Mouse (Mus musculus): ENCODE results near the gene Igsf3. TPM values are rescaled to one million over a fixed set of nuclear protein-coding genes. Genes with fewer than 3 reads are reported as not detected.

The Igsf3 gene
- polyA plus RNA-seq, 1 experiment, result not detected

- 79% methylated on average over 10 of the region's 10 CpGs for WGBS
Measured at GRCm38 (mm10) chr3:101424295-101424885, 47.5 kb downstream of the Igsf3 start.

GRCm38 (mm10) chr3:101429982-101430754 lies 53.3 kb downstream of the Igsf3 start:
- Histone ChIP-seq H3K27ac (ENCODE audit: insufficient read depth, low read depth, low read length) (no peak overlapping the region), H3K4me3 (ENCODE audit: insufficient read depth, low read depth, low read length) (no peak overlapping the region), H3K4me1 (ENCODE audit: control insufficient read depth, insufficient read depth, low read length) (peaks cover 20% of the 10 kb centered on the region)
- TF ChIP-seq POLR2A (IDR thresholded peaks at IDR 0.05; ENCODE audit: insufficient read depth, low read depth, low read length) (no peak), CTCF (IDR thresholded peaks at IDR 0.05; ENCODE audit: insufficient read depth, low read depth, low read length) (no peak)
- 77% methylated on average over 8 of the region's 8 CpGs for WGBS

More at GRCm38 (mm10) chr3:101424295-101424885, 47.5 kb downstream of the Igsf3 start:
- TF ChIP-seq POLR2A (IDR thresholded peaks at IDR 0.05; ENCODE audit: insufficient read depth, low read depth, low read length), result no peak
- no peak for TF ChIP-seq CTCF (IDR thresholded peaks at IDR 0.05; ENCODE audit: insufficient read depth, low read depth, low read length)
- no peak overlapping the region for H3K4me3 ChIP-seq (ENCODE audit: insufficient read depth, low read depth, low read length)
- no peak overlapping the region for H3K27ac ChIP-seq (ENCODE audit: insufficient read depth, low read depth, low read length)
- H3K4me1 ChIP-seq (ENCODE audit: control insufficient read depth, insufficient read depth, low read length), result peaks cover 21% of the 10 kb centered on the region

GRCm38 (mm10) chr3:101430755-101431115 lies 53.9 kb downstream of the Igsf3 start:
- WGBS, result 59% methylated on average over 2 of the region's 2 CpGs
- TF ChIP-seq POLR2A (IDR thresholded peaks at IDR 0.05; ENCODE audit: insufficient read depth, low read depth, low read length) (no peak), CTCF (IDR thresholded peaks at IDR 0.05; ENCODE audit: insufficient read depth, low read depth, low read length) (no peak)
- Histone ChIP-seq H3K4me3 (ENCODE audit: insufficient read depth, low read depth, low read length) (no peak overlapping the region), H3K27ac (ENCODE audit: insufficient read depth, low read depth, low read length) (no peak overlapping the region), H3K4me1 (ENCODE audit: control insufficient read depth, insufficient read depth, low read length) (peaks cover 16% of the 10 kb centered on the region)

- TF ChIP-seq CTCF (IDR thresholded peaks at IDR 0.05; ENCODE audit: insufficient read depth, low read depth, low read length), result no peak
- TF ChIP-seq POLR2A (IDR thresholded peaks at IDR 0.05; ENCODE audit: insufficient read depth, low read depth, low read length), result no peak
- peaks cover 12% of the 10 kb centered on the region for H3K4me1 ChIP-seq (ENCODE audit: control insufficient read depth, insufficient read depth, low read length)
- no peak overlapping the region for H3K27ac ChIP-seq (ENCODE audit: insufficient read depth, low read depth, low read length)
- 87% methylated on average over 8 of the region's 8 CpGs for WGBS
- no peak overlapping the region for H3K4me3 ChIP-seq (ENCODE audit: insufficient read depth, low read depth, low read length)
Measured at GRCm38 (mm10) chr3:101435672-101436071, 58.8 kb downstream of the Igsf3 start.

GRCm38 (mm10) chr3:101436469-101436868 lies 59.6 kb downstream of the Igsf3 start:
- Histone ChIP-seq H3K4me3 (ENCODE audit: insufficient read depth, low read depth, low read length) (no peak overlapping the region), H3K4me1 (ENCODE audit: control insufficient read depth, insufficient read depth, low read length) (peaks cover 15% of the 10 kb centered on the region), H3K27ac (ENCODE audit: insufficient read depth, low read depth, low read length) (no peak overlapping the region)
- WGBS, result 82% methylated on average over 4 of the region's 4 CpGs
- TF ChIP-seq CTCF (IDR thresholded peaks at IDR 0.05; ENCODE audit: insufficient read depth, low read depth, low read length) (no peak), POLR2A (IDR thresholded peaks at IDR 0.05; ENCODE audit: insufficient read depth, low read depth, low read length) (no peak)

- 84% methylated on average over 12 of the region's 12 CpGs for WGBS
- Histone ChIP-seq H3K4me1 (ENCODE audit: control insufficient read depth, insufficient read depth, low read length) (peaks cover 19% of the 10 kb centered on the region), H3K4me3 (ENCODE audit: insufficient read depth, low read depth, low read length) (no peak overlapping the region), H3K27ac (ENCODE audit: insufficient read depth, low read depth, low read length) (no peak overlapping the region)
- TF ChIP-seq POLR2A (IDR thresholded peaks at IDR 0.05; ENCODE audit: insufficient read depth, low read depth, low read length) (no peak), CTCF (IDR thresholded peaks at IDR 0.05; ENCODE audit: insufficient read depth, low read depth, low read length) (no peak)
Measured at GRCm38 (mm10) chr3:101437021-101437563, 60.2 kb downstream of the Igsf3 start.

GRCm38 (mm10) chr3:101443265-101443881 lies 66.5 kb downstream of the Igsf3 start:
- Histone ChIP-seq H3K27ac (ENCODE audit: insufficient read depth, low read depth, low read length) (peak overlapping the region; percentile 70), H3K4me3 (ENCODE audit: insufficient read depth, low read depth, low read length) (no peak overlapping the region), H3K4me1 (ENCODE audit: control insufficient read depth, insufficient read depth, low read length) (peaks cover 42% of the 10 kb centered on the region)
- TF ChIP-seq POLR2A (IDR thresholded peaks at IDR 0.05; ENCODE audit: insufficient read depth, low read depth, low read length) (no peak), CTCF (IDR thresholded peaks at IDR 0.05; ENCODE audit: insufficient read depth, low read depth, low read length) (peak; percentile 40; the same call in 1 of the 2 replicates)
- 56% methylated on average over 11 of the region's 11 CpGs for WGBS

- TF ChIP-seq CTCF (IDR thresholded peaks at IDR 0.05; ENCODE audit: insufficient read depth, low read depth, low read length) (no peak), POLR2A (IDR thresholded peaks at IDR 0.05; ENCODE audit: insufficient read depth, low read depth, low read length) (no peak)
- no peak overlapping the region for H3K4me3 ChIP-seq (ENCODE audit: insufficient read depth, low read depth, low read length)
- H3K27ac ChIP-seq (ENCODE audit: insufficient read depth, low read depth, low read length), result peak overlapping the region; percentile 70; the same call in 1 of the 2 replicates
- peaks cover 49% of the 10 kb centered on the region for H3K4me1 ChIP-seq (ENCODE audit: control insufficient read depth, insufficient read depth, low read length)
- WGBS, result 80% methylated on average over 8 of the region's 8 CpGs
Measured at GRCm38 (mm10) chr3:101444437-101444836, 67.6 kb downstream of the Igsf3 start.

- H3K4me1 ChIP-seq (ENCODE audit: control insufficient read depth, insufficient read depth, low read length), result peaks cover 61% of the 10 kb centered on the region
- peak overlapping the region; percentile 96 for H3K27ac ChIP-seq (ENCODE audit: insufficient read depth, low read depth, low read length)
- WGBS, result 65% methylated on average over 4 of the region's 4 CpGs
Measured at GRCm38 (mm10) chr3:101447239-101447638, 70.4 kb downstream of the Igsf3 start.

More at GRCm38 (mm10) chr3:101447239-101447638, 70.4 kb downstream of the Igsf3 start:
- H3K4me3 ChIP-seq (ENCODE audit: insufficient read depth, low read depth, low read length), result no peak overlapping the region
- TF ChIP-seq CTCF (IDR thresholded peaks at IDR 0.05; ENCODE audit: insufficient read depth, low read depth, low read length) (no peak), POLR2A (IDR thresholded peaks at IDR 0.05; ENCODE audit: insufficient read depth, low read depth, low read length) (no peak)

Measured in olfactory bulb, adult 2 months (tissue).